ENCODE assay signal across 11 mouse cellular contexts in genomic region chr11:52222891-52223290, GRCm38 (mm10). TPM values are rescaled to one million over a fixed set of nuclear protein-coding genes. Genes with fewer than 3 reads are reported as not detected.
A peak's percentile ranks its signal among the peaks of the same experiment; 100 is the strongest.
DNase-seq lines count a peak whose midpoint lies in the region; ATAC-seq and TF ChIP-seq lines count a peak whose summit lies in the region.
"Had no signal": no experiment of that assay in that cellular context is flagged by ENCODE, and none has a peak within 500 bp of the region (broad histone marks: within the 10 kb centered on the region; RNA-seq: fewer than 3 reads in every experiment).

No protein-coding gene starts in this region.

- H3K4me1 ChIP-seq in lung, embryonic 14.5 days (ENCODE audit: insufficient read depth): 0 out of 2 replicates have a peak, but pooled peaks cover 3% of the 10 kb centered on the region
- H3K4me1 ChIP-seq in heart, embryonic 11.5 days (ENCODE audit: control insufficient read depth, insufficient read depth, low read length): no peaks in the 10 kb centered on the region
- H3K4me1 ChIP-seq: midbrain, embryonic 12.5 days had no signal

- DNase-seq in gastrocnemius, adult 2 months: no peak
- DNase-seq in gastrocnemius, adult 8-10 months (ENCODE audit: low spot score in 2 of 2): no peak
- DNase-seq in 3T3-L1 (ENCODE audit: low read depth, low spot score) (peak; percentile 67), MEL-GATA-1-ER (ENCODE audit: extremely low read depth, low read depth) (peak; percentile 62)
- DNase-seq in lung, embryonic 14.5 days: no peak
- DNase-seq in gastrocnemius, postnatal 4 days (ENCODE audit: low spot score in 2 of 2): no peak
- no peak for DNase-seq in left cerebral cortex, adult 11 months (ENCODE audit: low spot score)

- WGBS in lung, embryonic 14.5 days: 69% methylated on average over 6 of the region's 6 CpGs
- WGBS in heart, embryonic 11.5 days (ENCODE audit: insufficient replicate concordance): 71% methylated on average over 6 of the region's 6 CpGs

- intact Hi-C loops in gastrocnemius, adult 2 months (cut with DNase I): loop anchor here (5.0 to 10.0 kb wide), 3 partner anchors 122 to 406 kb away; no protein-coding TSS in a partner anchor

- H3K4me2 ChIP-seq in lung, embryonic 14.5 days: no peak overlapping the region
- no peak overlapping the region for H3K4me2 ChIP-seq in heart, embryonic 11.5 days
- H3K4me2 ChIP-seq: midbrain, embryonic 12.5 days had no signal

- TF ChIP-seq CTCF in gastrocnemius, adult 2 months (IDR thresholded peaks at IDR 0.05): peak; percentile 64
- peak; percentile 39 for TF ChIP-seq CTCF in lung, embryonic 14.5 days (IDR thresholded peaks at IDR 0.05; ENCODE audit: low read depth)

- no peak overlapping the region for H3K4me3 ChIP-seq in gastrocnemius, adult 2 months
- H3K4me3 ChIP-seq in lung, embryonic 14.5 days (ENCODE audit: low read depth, low read length): no peak overlapping the region
- no peak overlapping the region for H3K4me3 ChIP-seq in heart, embryonic 11.5 days (ENCODE audit: low read depth, low read length)
- H3K4me3 ChIP-seq: midbrain, embryonic 12.5 days had no signal

- no peak overlapping the region for H3K9ac ChIP-seq in lung, embryonic 14.5 days
- no peak overlapping the region for H3K9ac ChIP-seq in heart, embryonic 11.5 days (ENCODE audit: low read depth, low read length)
- H3K9ac ChIP-seq: midbrain, embryonic 12.5 days had no signal

- no peaks in the 10 kb centered on the region for H3K27me3 ChIP-seq in lung, embryonic 14.5 days (ENCODE audit: insufficient read depth, low read length)
- H3K27me3 ChIP-seq in heart, embryonic 11.5 days (ENCODE audit: control insufficient read depth, insufficient read depth, low read length): peaks cover 5% of the 10 kb centered on the region; the same call in 1 of the 2 replicates

- H3K9me3 ChIP-seq in lung, embryonic 14.5 days (ENCODE audit: low read depth, low read length): no peaks in the 10 kb centered on the region
- H3K9me3 ChIP-seq in heart, embryonic 11.5 days (replicated peaks; ENCODE audit: control insufficient read depth, low read length): no peaks in the 10 kb centered on the region
- H3K9me3 ChIP-seq: midbrain, embryonic 12.5 days had no signal

- ATAC-seq in lung, embryonic 14.5 days (ENCODE audit: insufficient read depth): no peak
- no peak for ATAC-seq in heart, embryonic 11.5 days (replicated peaks; ENCODE audit: insufficient number of reproducible peaks, low FRiP score, low TSS enrichment)

- no peaks in the 10 kb centered on the region for H3K36me3 ChIP-seq in lung, embryonic 14.5 days (ENCODE audit: insufficient read depth)
- H3K36me3 ChIP-seq in heart, embryonic 11.5 days (ENCODE audit: control insufficient read depth, insufficient read depth, low read length): no peaks in the 10 kb centered on the region
- H3K36me3 ChIP-seq: midbrain, embryonic 12.5 days had no signal

- H3K27ac ChIP-seq in gastrocnemius, adult 2 months: no peak overlapping the region
- H3K27ac ChIP-seq in lung, embryonic 14.5 days (ENCODE audit: low read depth): no peak overlapping the region
- no peak overlapping the region for H3K27ac ChIP-seq in heart, embryonic 11.5 days (ENCODE audit: low read depth, low read length)
- H3K27ac ChIP-seq: midbrain, embryonic 12.5 days had no signal

RNA-seq across cellular contexts. Expression of gene Skp1a, which starts 8.9 kb away (rescaled TPM):
- 100 to 1,000 TPM; 269 to 292 TPM for total RNA-seq in gastrocnemius, adult 2 months (2021)
- 100 to 1,000 TPM; 285 to 312 (median 290) TPM for total RNA-seq in gastrocnemius, adult 8-10 months (2022)
- polyA plus RNA-seq in lung, embryonic 14.5 days (2014; fragmentation: Nextera tagmentation; extraction: Ambion mirVana): 781 and 807 TPM in 2 replicates
- 100 to 1,000 TPM; 234 to 243 TPM for total RNA-seq in gastrocnemius, postnatal 4 days (2021)
- polyA plus RNA-seq in heart, embryonic 11.5 days (2014; fragmentation: Nextera tagmentation; extraction: Ambion mirVana): 506 and 537 TPM in 2 replicates

RNA-seq across cellular contexts. Expression of gene Olfr1371, which starts 9.1 kb away (rescaled TPM):
- not detected for total RNA-seq in gastrocnemius, adult 2 months (2021)
- not detected for total RNA-seq in gastrocnemius, adult 8-10 months (2022)
- not detected in 2 replicates for polyA plus RNA-seq in lung, embryonic 14.5 days (2014; fragmentation: Nextera tagmentation; extraction: Ambion mirVana)
- total RNA-seq in gastrocnemius, postnatal 4 days (2021): not detected
- not detected in 2 replicates for polyA plus RNA-seq in heart, embryonic 11.5 days (2014; fragmentation: Nextera tagmentation; extraction: Ambion mirVana)
- total RNA-seq: left cerebral cortex, adult 8-10 months had no signal
- polyA plus RNA-seq: heart, embryonic 14.5 days; midbrain, embryonic 12.5 days had no signal

RNA-seq across cellular contexts. Expression of gene Tcf7, which starts 59.9 kb away (rescaled TPM):
- total RNA-seq in gastrocnemius, adult 2 months (2021): under 1 TPM; 0.31 to 0.59 TPM
- total RNA-seq in gastrocnemius, adult 8-10 months (2022): under 1 TPM; 0.31 to 0.39 (median 0.34) TPM
- polyA plus RNA-seq in lung, embryonic 14.5 days (2014; fragmentation: Nextera tagmentation; extraction: Ambion mirVana): 64.2 and 68.8 TPM in 2 replicates
- 1 to 10 TPM; 2.5 to 4.1 TPM for total RNA-seq in gastrocnemius, postnatal 4 days (2021)
- polyA plus RNA-seq in heart, embryonic 11.5 days (2014; fragmentation: Nextera tagmentation; extraction: Ambion mirVana): 5.3 and 5.5 TPM in 2 replicates

Comparison
In these comparisons a context has a peak if more than half of its experiments do, and no peak if none do; other contexts are left out.
1. DNase-seq: peak in 3T3-L1 (single experiment) and MEL-GATA-1-ER (single experiment); none in gastrocnemius, adult 2 months (single experiment), gastrocnemius, adult 8-10 months (0 of 2), lung, embryonic 14.5 days (single experiment), gastrocnemius, postnatal 4 days (0 of 2) and left cerebral cortex, adult 11 months (single experiment).